Mouse (Mus musculus) hematopoietic stem cell, adult 5-6 weeks (primary cell): ENCODE measurements around the gene Ccdc157. TPM values are rescaled to one million over a fixed set of nuclear protein-coding genes. Genes with fewer than 3 reads are reported as not detected.
"Not testable (repeated sequence)": the region's sequence is repeated elsewhere in the genome, so short reads cannot be mapped to it uniquely, and the experiment has no call there.

Experiments used
- ATAC-seq, 2 experiments: fragments of 125-278 bp in 1 of 2; replicated peaks in 1 of 2; 2 replicates each; pipeline ENCODE4 v1.8.0; 2016 to 2017; ENCODE audit warnings: inconsistent platforms in 2 of 2, mild to moderate bottlenecking in 2 of 2, moderate number of reproducible peaks in 2 of 2, low read depth in 1 of 2, moderate TSS enrichment in 1 of 2; ENCODE audit not compliant: low FRiP score in 2 of 2, poor library complexity in 2 of 2, severe bottlenecking in 2 of 2, insufficient read depth in 1 of 2, low TSS enrichment in 1 of 2
- total RNA-seq: library from RNA; stranded (forward); fragments of 172-1452, 232-1000 nt; gene quantifications from 2 replicates; pipeline ENCODE4 v1.2.3, GENCODE M21; 2017

The Ccdc157 gene
- total RNA-seq, 1 experiment from 2014 or later, result 1.6 TPM

DNA sequence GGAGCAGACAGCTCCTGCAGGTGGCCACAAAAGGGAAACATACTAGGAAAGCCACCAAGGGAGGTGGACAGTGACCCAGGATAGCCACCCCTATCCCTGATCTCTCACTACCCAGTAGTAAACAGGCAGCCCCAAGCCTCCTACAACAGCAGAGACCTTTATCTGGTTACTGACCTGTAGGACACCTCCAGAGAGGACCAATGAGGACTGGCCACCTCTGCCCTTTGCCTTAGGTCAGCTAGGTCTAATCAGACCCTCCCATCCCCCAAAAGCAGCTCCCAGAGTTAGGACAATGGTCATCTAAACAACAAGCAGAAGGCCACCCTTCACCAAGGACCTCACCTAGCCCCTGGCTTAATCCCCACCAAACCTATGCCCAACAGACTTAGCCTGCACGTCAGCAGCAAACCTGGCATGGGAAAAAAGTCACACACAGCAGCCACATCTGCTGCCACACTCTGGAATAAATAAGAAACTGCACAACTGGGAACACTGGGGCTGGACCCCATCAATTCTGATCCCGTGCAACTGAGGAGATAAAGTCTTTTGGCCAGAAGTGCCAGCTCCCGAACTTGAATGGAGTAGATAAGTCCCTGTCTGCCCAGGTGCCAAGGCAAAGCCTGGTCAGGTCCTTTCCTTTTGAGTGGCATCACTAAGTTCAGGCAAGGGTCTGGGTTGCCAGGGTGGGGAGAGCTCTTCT, 42.6 kb downstream of the Ccdc157 start:
- ATAC-seq, result 0 out of 4 replicates have a peak, but pooled peaks of 1 of the 2 experiments have one; percentile 4

DNA sequence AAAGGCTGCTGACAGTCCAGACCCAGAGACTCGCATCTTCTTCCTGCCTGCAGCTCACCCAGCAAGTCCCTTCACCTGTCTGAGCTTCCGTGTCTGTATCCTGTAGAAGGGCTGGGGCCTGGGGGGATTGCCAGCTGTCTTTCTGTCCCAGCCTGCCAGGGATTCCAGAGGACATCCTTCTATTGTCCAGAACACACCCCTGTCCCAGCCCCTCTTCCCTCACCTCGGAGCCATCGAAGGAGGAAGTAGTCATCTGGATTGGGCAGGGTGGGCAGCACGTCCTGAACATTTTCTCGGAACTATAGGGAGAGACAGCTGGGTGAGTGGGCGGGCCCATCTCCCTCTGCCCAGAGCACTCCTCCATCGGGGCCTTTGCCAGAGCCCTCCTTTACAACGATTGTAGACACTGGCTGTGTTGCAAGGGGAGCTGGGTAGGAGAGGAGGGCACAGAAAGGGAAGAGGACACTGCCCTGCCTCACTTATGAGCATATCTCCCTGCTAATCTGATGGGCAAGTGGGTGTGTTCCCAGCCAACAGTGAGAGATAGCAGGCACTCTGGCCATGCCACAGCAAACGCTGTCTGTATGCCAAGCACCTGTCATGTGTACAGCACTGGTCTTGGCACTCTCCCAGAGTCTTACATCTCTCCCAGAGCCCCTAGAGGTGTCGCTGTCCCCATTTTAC, 43.5 kb downstream of the Ccdc157 start:
- no peak for ATAC-seq

DNA sequence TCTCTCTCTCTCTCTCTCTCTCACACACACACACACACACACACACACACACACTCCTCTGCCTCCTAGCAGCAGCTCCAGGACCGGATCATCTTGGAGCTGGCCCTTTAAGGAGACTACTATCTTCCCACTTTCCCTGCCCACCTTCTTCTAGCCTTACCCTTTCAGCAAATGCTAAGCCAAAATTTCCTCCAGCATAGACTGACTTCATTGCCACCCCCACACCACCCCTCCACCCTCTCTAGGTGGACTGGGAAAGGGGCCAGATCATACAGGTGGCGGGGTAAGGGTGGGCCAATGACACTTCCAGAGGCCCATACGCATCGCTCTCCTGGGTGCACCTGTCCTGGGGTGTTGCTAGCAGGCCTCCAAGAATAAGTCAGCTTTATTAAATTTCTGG, 44.7 kb downstream of the Ccdc157 start:
- no peak for ATAC-seq

DNA sequence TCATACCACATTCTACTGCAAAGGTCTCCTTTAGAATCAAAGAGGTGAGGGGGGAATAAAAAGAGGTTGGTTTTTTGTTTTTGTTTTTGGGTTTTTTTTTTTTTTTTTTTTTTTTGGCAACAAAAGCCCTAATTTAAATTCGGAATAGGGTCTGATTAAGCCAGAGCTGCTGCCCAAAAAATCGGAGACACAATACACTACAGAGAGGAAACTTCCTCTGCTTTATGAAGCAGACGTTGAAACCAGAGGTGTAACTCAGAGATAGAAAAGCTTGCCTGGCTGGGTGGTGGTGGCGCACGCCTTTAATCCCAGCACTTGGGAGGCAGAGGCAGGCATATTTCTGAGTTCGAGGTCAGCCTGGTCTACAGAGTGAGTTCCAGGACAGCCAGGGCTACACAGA, 45.6 kb downstream of the Ccdc157 start:
- ATAC-seq, result not testable (repeated sequence)

DNA sequence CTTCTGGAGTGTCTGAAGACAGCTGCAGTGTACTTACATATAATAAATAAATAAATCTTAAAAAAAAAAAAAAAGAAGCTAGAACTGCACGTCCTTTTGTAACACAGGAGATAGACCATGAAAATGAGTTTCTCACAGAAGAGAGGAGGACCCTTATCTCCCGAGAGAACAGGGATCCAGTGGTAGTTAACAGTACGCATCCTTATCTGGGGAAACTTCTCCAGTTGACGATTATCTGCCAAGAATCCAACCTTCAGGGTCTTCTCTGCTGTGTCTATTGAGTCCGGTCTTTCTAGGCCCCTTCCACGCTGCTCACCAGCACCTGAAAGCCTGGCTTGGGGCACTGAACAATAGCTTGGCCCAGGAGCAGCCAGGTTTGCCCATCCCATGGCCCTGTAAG, 46.1 kb downstream of the Ccdc157 start:
- no peak for ATAC-seq

DNA sequence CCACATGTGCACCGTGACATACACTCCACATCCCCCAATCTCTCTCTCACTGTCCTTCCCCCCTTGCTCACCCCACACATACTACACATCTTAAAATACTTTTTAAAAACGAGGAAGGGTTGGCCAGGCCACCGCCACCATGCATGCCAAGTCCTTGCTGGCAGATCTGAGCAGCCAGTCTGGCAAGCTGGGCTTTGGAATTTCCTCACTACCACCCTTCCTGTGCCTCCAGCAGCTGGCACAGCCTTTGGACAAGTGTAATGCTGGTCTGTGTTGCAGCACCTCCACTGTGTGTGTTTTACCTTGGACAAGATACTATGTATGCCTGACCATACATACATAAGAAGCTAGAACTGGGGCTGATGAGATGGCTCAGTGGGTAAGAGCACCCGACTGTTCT, 46.6 kb downstream of the Ccdc157 start:
- ATAC-seq, result no peak

DNA sequence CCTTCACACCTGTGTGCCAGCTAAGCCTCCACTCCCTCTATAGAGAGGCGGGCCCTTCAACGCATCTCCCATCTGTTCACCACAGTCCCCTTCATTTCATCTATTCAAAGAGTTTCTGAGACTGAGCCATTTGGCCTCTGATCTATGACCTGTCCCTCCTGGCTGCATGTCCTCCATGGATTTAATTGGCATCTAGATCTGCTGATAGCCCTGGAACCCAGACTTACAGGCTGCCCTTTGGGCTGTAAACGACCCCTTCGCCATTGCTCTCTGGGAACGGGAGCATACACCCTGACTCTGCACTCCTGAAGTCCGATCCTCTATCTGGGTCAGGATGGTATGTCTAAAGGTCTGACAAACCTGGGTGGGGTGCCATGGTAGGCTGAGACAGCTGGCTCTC, 47.2 kb downstream of the Ccdc157 start:
- no peak for ATAC-seq

DNA sequence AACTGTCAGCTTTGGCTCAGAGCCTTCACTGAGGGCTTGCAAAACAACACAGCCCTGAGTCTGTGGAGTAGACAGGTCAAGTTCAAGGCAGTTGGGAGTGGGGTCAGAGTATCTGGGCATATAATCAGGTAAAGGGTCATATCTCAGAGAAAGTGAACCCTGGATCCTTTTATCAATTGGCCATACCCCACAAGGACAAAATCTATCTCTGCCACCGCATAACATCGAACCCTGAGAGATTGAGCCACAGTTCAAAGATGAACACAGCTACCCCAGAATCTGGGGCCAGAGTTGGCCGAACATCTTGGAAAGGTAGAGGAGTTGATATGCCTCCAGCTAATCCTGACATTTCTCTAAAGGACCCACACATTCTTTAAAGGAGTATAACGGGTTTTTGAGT, 48.1 kb downstream of the Ccdc157 start:
- no peak for ATAC-seq

DNA sequence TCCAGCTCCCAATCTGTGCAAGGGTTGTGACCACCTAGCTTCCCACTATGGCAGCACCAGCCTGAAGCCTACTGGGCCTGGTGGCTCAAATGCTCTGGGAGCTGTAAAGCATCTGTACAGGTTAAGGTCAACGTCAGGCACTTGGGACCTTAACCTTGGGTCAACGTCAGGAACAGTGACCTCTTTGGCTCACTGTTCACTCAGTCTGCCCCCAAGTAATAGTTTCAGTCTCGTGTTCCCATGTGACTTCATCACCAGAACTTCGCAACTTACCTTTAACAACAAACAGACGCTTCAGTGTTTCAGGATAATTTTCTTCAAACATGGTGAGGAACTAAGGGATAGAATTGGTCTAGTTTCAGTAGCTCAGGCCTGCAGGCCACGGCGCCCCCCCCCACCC, 51.4 kb downstream of the Ccdc157 start:
- ATAC-seq, result no peak

DNA sequence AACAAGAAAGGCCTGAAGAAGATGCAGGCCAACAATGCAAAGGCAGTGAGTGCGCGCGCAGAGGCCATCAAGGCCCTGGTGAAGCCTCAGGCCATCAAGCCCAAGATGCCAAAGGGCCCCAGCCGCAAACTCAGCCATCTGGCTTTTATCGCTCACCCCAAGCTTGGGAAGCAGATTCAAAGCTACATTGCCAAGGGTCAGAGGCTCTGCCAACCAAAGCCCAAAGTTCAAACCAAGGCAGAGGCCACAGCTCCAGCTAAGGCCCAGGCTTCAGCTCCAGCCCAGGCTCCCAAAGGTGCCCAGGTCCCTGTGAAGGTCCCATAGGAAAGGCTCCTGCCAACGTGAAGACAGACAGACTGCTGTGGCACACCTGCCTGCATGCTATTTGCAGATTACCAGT, 52.2 kb downstream of the Ccdc157 start:
- not testable (repeated sequence) for ATAC-seq

DNA sequence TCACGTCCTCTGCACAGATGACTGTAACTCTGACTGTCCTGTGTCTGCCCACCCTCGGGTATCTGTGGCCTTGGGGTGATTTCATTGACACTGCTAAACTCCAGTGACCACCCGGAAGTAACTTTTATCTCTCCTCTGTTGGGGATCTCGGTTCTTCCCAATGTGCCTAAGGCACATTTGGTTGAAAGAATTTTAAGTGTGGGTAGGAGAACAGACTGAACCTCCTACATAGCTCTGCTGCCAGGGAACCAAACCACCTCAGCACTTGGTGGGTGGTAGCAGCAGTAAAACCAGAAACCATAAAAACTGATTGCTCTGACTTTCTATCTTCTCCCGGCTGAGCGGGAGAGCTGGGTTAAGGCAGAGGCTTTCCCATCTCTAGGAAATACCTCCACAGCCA, 54.6 kb downstream of the Ccdc157 start:
- no peak for ATAC-seq

DNA sequence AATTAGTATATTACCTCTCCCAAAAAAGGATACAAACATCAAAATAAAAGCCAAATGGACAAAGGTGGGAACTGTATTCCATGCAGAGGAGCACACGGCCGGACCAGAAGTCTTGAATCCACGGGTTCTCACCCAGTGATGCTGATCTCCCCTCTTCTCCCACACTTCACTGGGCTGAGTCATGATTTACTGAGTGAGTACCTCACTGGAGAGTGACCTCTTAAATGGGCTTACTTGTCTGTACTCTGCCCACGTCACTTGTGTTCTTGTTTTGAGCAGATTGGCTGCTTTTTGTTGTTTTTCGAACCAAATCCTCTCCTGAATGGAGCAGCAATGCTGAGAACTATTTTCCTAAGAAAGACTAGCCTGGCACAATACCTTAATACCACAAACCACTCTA, 55.1 kb downstream of the Ccdc157 start:
- no peak for ATAC-seq

DNA sequence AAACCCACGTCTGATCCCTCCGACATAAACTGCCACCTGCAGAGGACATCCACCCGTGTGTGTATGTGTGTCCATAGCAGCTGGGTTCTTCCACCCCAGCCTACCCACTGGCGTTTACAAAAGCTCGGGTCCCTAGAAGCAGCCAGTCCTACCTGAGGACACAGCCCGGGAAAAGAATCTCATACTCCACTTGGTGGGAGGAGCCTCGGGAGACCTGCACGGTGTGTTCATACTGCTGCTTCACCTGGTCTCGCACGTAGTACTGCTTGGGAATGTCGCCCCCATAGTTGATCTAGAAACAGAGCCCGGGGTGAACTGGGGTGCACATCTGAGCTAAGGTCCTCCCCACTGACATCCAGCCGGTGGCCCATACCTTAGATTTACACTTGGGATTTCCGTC, 56.6 kb downstream of the Ccdc157 start:
- no peak for ATAC-seq

DNA sequence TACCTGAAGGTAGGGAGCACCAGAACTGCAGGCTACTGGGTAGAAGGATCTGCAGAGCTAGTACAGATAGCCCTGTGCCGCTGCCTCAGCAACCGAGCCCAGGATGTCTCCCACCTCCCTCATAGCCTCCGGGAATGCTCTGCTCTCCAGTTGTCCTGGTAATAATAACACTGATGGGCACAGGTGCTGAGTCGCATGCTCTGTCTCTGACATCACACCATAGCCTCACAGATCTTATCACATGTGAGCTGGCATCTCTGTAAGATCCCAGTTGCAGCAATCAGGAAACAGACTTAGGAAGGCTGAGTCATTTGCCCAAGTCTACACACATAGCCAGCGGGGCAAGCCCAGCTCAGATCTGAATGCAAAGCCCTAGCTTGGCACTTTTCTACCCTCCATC, 58.2 kb downstream of the Ccdc157 start:
- 0 out of 4 replicates have a peak, but pooled peaks of 1 of the 2 experiments have one; percentile 7 for ATAC-seq

DNA sequence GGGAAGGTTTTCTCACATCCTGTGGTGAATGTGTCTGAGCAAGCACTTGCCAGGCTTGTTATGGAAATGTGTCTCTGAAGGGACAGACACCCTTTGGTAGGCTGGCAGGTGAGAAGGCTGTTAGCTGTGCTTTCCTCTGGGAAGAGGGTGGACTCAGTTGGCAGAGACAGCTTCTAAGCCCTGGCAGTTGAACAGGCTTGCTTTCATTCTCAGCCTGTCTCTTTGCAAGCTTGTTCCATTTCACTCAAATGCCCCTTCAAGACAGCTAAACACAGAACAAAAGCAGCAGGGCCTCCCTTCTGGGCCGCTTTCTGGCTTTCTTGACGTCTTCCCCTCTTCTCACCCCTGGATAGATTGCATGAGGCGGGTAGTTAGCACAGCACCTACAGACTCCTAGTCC, 60.6 kb downstream of the Ccdc157 start:
- no peak for ATAC-seq

DNA sequence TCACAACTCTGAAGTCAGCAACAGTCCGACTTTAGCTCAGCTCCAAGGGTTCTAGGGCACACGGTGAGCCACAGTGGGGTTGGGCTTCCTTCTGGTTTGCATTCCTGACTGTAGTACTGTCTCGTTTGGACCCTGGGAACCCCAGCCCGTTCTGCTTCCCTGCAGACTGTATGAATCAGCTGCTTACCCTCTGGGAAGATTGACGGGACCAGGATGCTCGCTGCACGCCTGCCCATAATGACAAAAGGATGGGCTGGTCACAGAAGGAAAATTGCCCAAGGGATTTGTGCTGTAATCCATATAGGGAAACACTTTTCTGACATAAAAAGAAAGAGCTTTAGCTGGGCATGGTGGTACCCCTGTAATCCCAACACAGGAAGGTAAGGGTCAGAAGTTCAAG, 61.3 kb downstream of the Ccdc157 start:
- ATAC-seq, result no peak

DNA sequence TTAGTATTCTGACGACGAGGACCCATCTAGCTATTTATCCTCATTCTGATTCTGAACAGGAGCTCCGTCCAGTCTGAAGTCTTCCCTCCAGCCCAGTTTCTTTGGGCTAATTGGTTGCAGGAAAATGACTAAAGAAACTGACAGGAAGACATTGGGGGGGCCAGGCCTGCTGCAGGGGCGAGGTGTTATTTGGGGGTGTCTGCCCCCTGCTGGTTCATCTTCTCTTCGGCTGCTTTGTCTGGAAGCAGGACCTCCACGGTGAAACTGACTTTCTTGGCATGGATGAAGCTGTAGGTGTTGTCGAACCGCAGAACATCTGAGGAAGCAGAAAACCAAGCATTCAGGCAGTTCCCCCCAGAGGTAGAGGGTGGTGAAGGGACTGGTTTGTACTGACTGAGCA, 62.0 kb downstream of the Ccdc157 start:
- ATAC-seq, result no peak

DNA sequence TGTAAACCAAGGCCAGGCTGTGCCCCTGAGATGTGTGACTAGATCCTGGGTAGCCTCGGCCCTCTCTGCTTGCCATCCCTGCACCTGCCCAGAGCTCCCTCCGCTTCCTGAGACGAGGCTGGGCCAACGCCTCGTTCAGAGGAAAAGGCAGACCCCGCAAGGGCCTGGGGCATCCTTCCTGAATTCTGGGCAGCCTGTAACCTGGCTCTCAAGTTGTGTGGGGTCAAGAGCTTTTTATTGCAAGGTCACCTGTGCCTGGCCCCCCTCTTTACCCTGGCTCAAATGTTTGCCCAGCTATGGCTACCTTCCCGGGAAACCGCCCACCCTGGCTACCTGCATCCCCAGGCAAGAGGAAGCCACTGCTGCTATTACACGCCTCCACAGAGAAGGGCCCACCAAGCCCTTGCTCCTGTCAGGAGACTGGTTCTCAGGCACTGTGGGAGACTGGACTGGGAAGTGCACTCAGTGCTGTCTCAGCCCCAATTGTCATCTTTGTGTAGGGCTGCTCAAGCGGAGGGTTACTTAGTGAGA, 62.9 kb downstream of the Ccdc157 start:
- ATAC-seq, result no peak
